Mouse (Mus musculus): ENCODE measurements at regions not wholly inside any gene's neighbourhood (a gene's known extent, or its start where the extent isn't known, plus 50 kb on each side); places are given as distances from the start of the nearest gene placed in this dataset.
A peak's percentile ranks its signal among the peaks of the same experiment; 100 is the strongest.

DNA sequence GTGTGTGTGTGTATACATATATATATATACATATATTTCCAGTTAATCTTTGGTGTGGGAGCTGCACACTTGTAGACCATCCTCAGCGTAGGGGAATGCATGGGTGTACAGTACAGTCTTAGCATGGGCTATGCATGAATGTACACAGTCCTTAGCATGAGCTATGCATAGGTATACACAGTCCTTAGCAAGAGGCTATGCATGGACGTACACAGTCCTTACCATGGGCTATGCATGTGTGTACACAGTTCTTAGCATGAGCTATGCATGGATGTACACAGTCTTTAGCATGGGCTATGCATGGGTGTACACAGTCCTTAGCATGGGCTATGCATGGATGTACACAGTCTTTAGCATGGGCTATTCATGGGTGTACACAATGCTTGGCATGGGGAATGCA is 70.5 kb downstream of the Rchy1 start:
- Histone ChIP-seq H3K4me1 (ENCODE audit: control insufficient read depth in 2 of 2, insufficient read depth in 2 of 2, low read length in 2 of 2, poor library complexity in 1 of 2) (no peaks in the 10 kb centered on the region), H3K9me3 (ENCODE audit: control insufficient read depth, insufficient read depth, low read depth, low read length) (no peaks in the 10 kb centered on the region), H3K9ac (ENCODE audit: insufficient read depth, low read depth, low read length, poor library complexity, severe bottlenecking) (no peak overlapping the region), H3K36me3 (ENCODE audit: control insufficient read depth, insufficient read depth, low read length, poor library complexity, severe bottlenecking) (no peaks in the 10 kb centered on the region), H3K27ac (ENCODE audit: insufficient read depth, low read depth, low read length, poor library complexity, severe bottlenecking) (no peak overlapping the region), H3K4me3 (ENCODE audit: insufficient read depth in 1 of 2, low read depth in 1 of 2, low read length in 2 of 2, poor library complexity in 1 of 2, severe bottlenecking in 1 of 2) (no peak overlapping the region)
- no peak for DNase-seq (ENCODE audit: low read depth, low spot score)
- TF ChIP-seq ZC3H11A (IDR thresholded peaks at IDR 0.05; ENCODE audit: borderline replicate concordance, low read depth, low read length) (no peak), ZNF384 (IDR thresholded peaks at IDR 0.05; ENCODE audit: low read depth, low read length) (no peak), CHD2 (IDR thresholded peaks at IDR 0.05; ENCODE audit: low read depth, low read length) (no peak), HCFC1 (IDR thresholded peaks at IDR 0.05; ENCODE audit: borderline replicate concordance, insufficient read depth, low read length) (no peak), MAFK (IDR thresholded peaks at IDR 0.05; ENCODE audit: insufficient read depth, low read depth, low read length) (no peak)
- in situ Hi-C loops (cut with MboI; ENCODE audit: low sequenced_read_pairs in 2 of 2, unreplicated experiment in 2 of 2): no loop called here

DNA sequence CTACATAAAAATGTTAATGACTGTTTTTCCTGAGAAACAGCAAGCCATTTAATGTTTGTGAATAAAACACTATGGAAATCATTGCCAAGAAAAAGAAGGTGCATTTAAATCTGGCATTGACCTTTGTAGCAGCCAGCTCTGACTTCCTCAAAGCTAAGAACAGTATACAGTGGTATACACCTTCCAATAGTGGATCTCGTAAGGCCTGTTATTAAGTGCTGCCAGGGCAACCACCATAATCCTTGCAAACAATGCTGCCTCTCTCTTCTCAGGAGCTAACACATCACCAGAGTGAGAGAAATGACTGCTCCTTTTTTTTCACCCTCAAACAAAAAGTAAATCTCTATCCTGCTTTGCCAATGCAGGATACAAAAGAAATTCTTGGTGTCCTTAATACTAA is 81.1 kb downstream of the Rchy1 start:
- H3K4me1 ChIP-seq (ENCODE audit: control insufficient read depth in 2 of 2, insufficient read depth in 2 of 2, low read length in 2 of 2, poor library complexity in 1 of 2): no peaks in the 10 kb centered on the region
- no peak overlapping the region for H3K27ac ChIP-seq (ENCODE audit: insufficient read depth, low read depth, low read length, poor library complexity, severe bottlenecking)
- H3K9me3 ChIP-seq (ENCODE audit: control insufficient read depth, insufficient read depth, low read depth, low read length): no peaks in the 10 kb centered on the region
- H3K36me3 ChIP-seq (ENCODE audit: control insufficient read depth, insufficient read depth, low read length, poor library complexity, severe bottlenecking): no peaks in the 10 kb centered on the region
- in situ Hi-C loops (cut with MboI; ENCODE audit: low sequenced_read_pairs in 2 of 2, unreplicated experiment in 2 of 2): no loop called here
- H3K4me3 ChIP-seq (ENCODE audit: insufficient read depth in 1 of 2, low read depth in 1 of 2, low read length in 2 of 2, poor library complexity in 1 of 2, severe bottlenecking in 1 of 2): no peak overlapping the region
- no peak for DNase-seq (ENCODE audit: low read depth, low spot score)
- TF ChIP-seq CHD2 (IDR thresholded peaks at IDR 0.05; ENCODE audit: low read depth, low read length) (no peak), MAFK (IDR thresholded peaks at IDR 0.05; ENCODE audit: insufficient read depth, low read depth, low read length) (no peak), ZC3H11A (IDR thresholded peaks at IDR 0.05; ENCODE audit: borderline replicate concordance, low read depth, low read length) (no peak), ZNF384 (IDR thresholded peaks at IDR 0.05; ENCODE audit: low read depth, low read length) (no peak), HCFC1 (IDR thresholded peaks at IDR 0.05; ENCODE audit: borderline replicate concordance, insufficient read depth, low read length) (no peak)
- H3K9ac ChIP-seq (ENCODE audit: insufficient read depth, low read depth, low read length, poor library complexity, severe bottlenecking): no peak overlapping the region

GRCm38 (mm10) chr5:91880231-91880630 is 82.6 kb downstream of the Rchy1 start:
- Histone ChIP-seq H3K36me3 (ENCODE audit: control insufficient read depth, insufficient read depth, low read length, poor library complexity, severe bottlenecking) (no peaks in the 10 kb centered on the region), H3K9ac (ENCODE audit: insufficient read depth, low read depth, low read length, poor library complexity, severe bottlenecking) (no peak overlapping the region), H3K4me1 (ENCODE audit: control insufficient read depth in 2 of 2, insufficient read depth in 2 of 2, low read length in 2 of 2, poor library complexity in 1 of 2) (no peaks in the 10 kb centered on the region), H3K4me3 (ENCODE audit: insufficient read depth in 1 of 2, low read depth in 1 of 2, low read length in 2 of 2, poor library complexity in 1 of 2, severe bottlenecking in 1 of 2) (no peak overlapping the region), H3K9me3 (ENCODE audit: control insufficient read depth, insufficient read depth, low read depth, low read length) (no peaks in the 10 kb centered on the region), H3K27ac (ENCODE audit: insufficient read depth, low read depth, low read length, poor library complexity, severe bottlenecking) (no peak overlapping the region)
- DNase-seq (ENCODE audit: low read depth, low spot score): no peak
- TF ChIP-seq ZC3H11A (IDR thresholded peaks at IDR 0.05; ENCODE audit: borderline replicate concordance, low read depth, low read length) (no peak), MAFK (IDR thresholded peaks at IDR 0.05; ENCODE audit: insufficient read depth, low read depth, low read length) (no peak), ZNF384 (IDR thresholded peaks at IDR 0.05; ENCODE audit: low read depth, low read length) (no peak), CHD2 (IDR thresholded peaks at IDR 0.05; ENCODE audit: low read depth, low read length) (no peak), HCFC1 (IDR thresholded peaks at IDR 0.05; ENCODE audit: borderline replicate concordance, insufficient read depth, low read length) (no peak)
- in situ Hi-C loops (cut with MboI; ENCODE audit: low sequenced_read_pairs in 2 of 2, unreplicated experiment in 2 of 2): no loop called here

- in situ Hi-C loops (cut with MboI; ENCODE audit: low sequenced_read_pairs in 2 of 2, unreplicated experiment in 2 of 2): no loop called here
- no peak for DNase-seq (ENCODE audit: low read depth, low spot score)
- Histone ChIP-seq H3K4me3 (ENCODE audit: insufficient read depth in 1 of 2, low read depth in 1 of 2, low read length in 2 of 2, poor library complexity in 1 of 2, severe bottlenecking in 1 of 2) (no peak overlapping the region), H3K9ac (ENCODE audit: insufficient read depth, low read depth, low read length, poor library complexity, severe bottlenecking) (no peak overlapping the region), H3K36me3 (ENCODE audit: control insufficient read depth, insufficient read depth, low read length, poor library complexity, severe bottlenecking) (no peaks in the 10 kb centered on the region), H3K4me1 (ENCODE audit: control insufficient read depth in 2 of 2, insufficient read depth in 2 of 2, low read length in 2 of 2, poor library complexity in 1 of 2) (no peaks in the 10 kb centered on the region), H3K9me3 (ENCODE audit: control insufficient read depth, insufficient read depth, low read depth, low read length) (no peaks in the 10 kb centered on the region), H3K27ac (ENCODE audit: insufficient read depth, low read depth, low read length, poor library complexity, severe bottlenecking) (no peak overlapping the region)
- no peak for TF ChIP-seq CHD2 (IDR thresholded peaks at IDR 0.05; ENCODE audit: low read depth, low read length)
- TF ChIP-seq ZC3H11A (IDR thresholded peaks at IDR 0.05; ENCODE audit: borderline replicate concordance, low read depth, low read length): no peak
- TF ChIP-seq ZNF384 (IDR thresholded peaks at IDR 0.05; ENCODE audit: low read depth, low read length): no peak
- TF ChIP-seq HCFC1 (IDR thresholded peaks at IDR 0.05; ENCODE audit: borderline replicate concordance, insufficient read depth, low read length): no peak
- TF ChIP-seq MAFK (IDR thresholded peaks at IDR 0.05; ENCODE audit: insufficient read depth, low read depth, low read length): no peak
Observed at GRCm38 (mm10) chr5:91878627-91879026, 84.2 kb downstream of the Rchy1 start.

DNA sequence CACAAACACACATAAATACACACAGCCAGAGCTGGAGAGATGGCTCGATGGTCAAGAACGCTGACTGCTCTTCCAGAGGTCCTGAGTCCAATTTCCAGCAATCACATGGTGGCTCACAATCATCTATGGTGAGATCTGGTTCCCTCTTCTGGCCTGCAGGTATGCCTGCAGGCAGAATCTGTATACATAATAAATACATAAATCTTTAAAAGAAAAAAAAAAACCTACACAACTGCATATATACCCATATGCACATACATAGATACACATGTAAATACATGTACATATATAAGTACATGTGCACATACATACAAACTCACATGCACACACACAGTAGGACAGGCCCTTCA is 86.2 kb downstream of the Rchy1 start:
- H3K9me3 ChIP-seq (ENCODE audit: control insufficient read depth, insufficient read depth, low read depth, low read length): no peaks in the 10 kb centered on the region
- no peak overlapping the region for H3K9ac ChIP-seq (ENCODE audit: insufficient read depth, low read depth, low read length, poor library complexity, severe bottlenecking)
- TF ChIP-seq ZNF384 (IDR thresholded peaks at IDR 0.05; ENCODE audit: low read depth, low read length) (no peak), ZC3H11A (IDR thresholded peaks at IDR 0.05; ENCODE audit: borderline replicate concordance, low read depth, low read length) (peak; percentile 3; the same call in 1 of the 2 replicates)
- no peaks in the 10 kb centered on the region for H3K36me3 ChIP-seq (ENCODE audit: control insufficient read depth, insufficient read depth, low read length, poor library complexity, severe bottlenecking)
- H3K4me1 ChIP-seq (ENCODE audit: control insufficient read depth in 2 of 2, insufficient read depth in 2 of 2, low read length in 2 of 2, poor library complexity in 1 of 2): no peaks in the 10 kb centered on the region
- in situ Hi-C loops (cut with MboI; ENCODE audit: low sequenced_read_pairs in 2 of 2, unreplicated experiment in 2 of 2): no loop called here
- H3K27ac ChIP-seq (ENCODE audit: insufficient read depth, low read depth, low read length, poor library complexity, severe bottlenecking): no peak overlapping the region
- no peak for DNase-seq (ENCODE audit: low read depth, low spot score)
- H3K4me3 ChIP-seq (ENCODE audit: insufficient read depth in 1 of 2, low read depth in 1 of 2, low read length in 2 of 2, poor library complexity in 1 of 2, severe bottlenecking in 1 of 2): no peak overlapping the region
